Mouse (Mus musculus): ENCODE measurements around the gene 4930539E08Rik. TPM values are rescaled to one million over a fixed set of nuclear protein-coding genes. Genes with fewer than 3 reads are reported as not detected.

4930539E08Rik gene
- 1 to 10 TPM; 3.0 to 6.7 TPM for total RNA-seq (2021)

- DNase-seq, result no peak
- intact Hi-C loops (cut with DNase I), result no loop called here
Observed at GRCm38 (mm10) chr17:28915060-28915628, at the start of gene 4930539E08Rik. Gene 4930539E08Rik (minus strand): TSS chr17:28915324.

- intact Hi-C loops (cut with DNase I), result no loop called here
- no peak for DNase-seq
Observed at GRCm38 (mm10) chr17:28961596-28961995, 46.5 kb upstream of the 4930539E08Rik start.

- DNase-seq, result no peak
- intact Hi-C loops (cut with DNase I), result no loop called here
Observed at GRCm38 (mm10) chr17:28960597-28960996, 45.5 kb upstream of the 4930539E08Rik start.

GRCm38 (mm10) chr17:28954416-28954815 is 39.3 kb upstream of the 4930539E08Rik start:
- no peak for DNase-seq
- intact Hi-C loops (cut with DNase I), result no loop called here

GRCm38 (mm10) chr17:28953251-28953650 is 38.1 kb upstream of the 4930539E08Rik start:
- no peak for DNase-seq
- intact Hi-C loops (cut with DNase I), result no loop called here

- intact Hi-C loops (cut with DNase I), result no loop called here
Observed at GRCm38 (mm10) chr17:28951831-28952799, 37.0 kb upstream of the 4930539E08Rik start, which contains the start of gene Kctd20. Gene Kctd20 (plus strand): TSS chr17:28951950.

GRCm38 (mm10) chr17:28950751-28951150 is 35.6 kb upstream of the 4930539E08Rik start:
- no peak for DNase-seq
- intact Hi-C loops (cut with DNase I), result no loop called here

More at GRCm38 (mm10) chr17:28951831-28952799, 37.0 kb upstream of the 4930539E08Rik start, which contains the start of gene Kctd20:
- DNase-seq, result peak; percentile 93

- DNase-seq, result no peak
- intact Hi-C loops (cut with DNase I), result no loop called here
Observed at GRCm38 (mm10) chr17:28948661-28949060, 33.5 kb upstream of the 4930539E08Rik start.

- intact Hi-C loops (cut with DNase I), result no loop called here
- no peak for DNase-seq
Observed at GRCm38 (mm10) chr17:28947011-28947939, 32.2 kb upstream of the 4930539E08Rik start.

- intact Hi-C loops (cut with DNase I), result no loop called here
- no peak for DNase-seq
Observed at GRCm38 (mm10) chr17:28944481-28944880, 29.4 kb upstream of the 4930539E08Rik start.

GRCm38 (mm10) chr17:28943740-28944139 is 28.6 kb upstream of the 4930539E08Rik start, which contains the start of gene Pxt1:
Gene Pxt1 (minus strand): TSS chr17:28943840.
- DNase-seq, result no peak
- intact Hi-C loops (cut with DNase I), result no loop called here

GRCm38 (mm10) chr17:28942101-28942500 is 27.0 kb upstream of the 4930539E08Rik start:
- intact Hi-C loops (cut with DNase I), result no loop called here
- no peak for DNase-seq

- intact Hi-C loops (cut with DNase I), result no loop called here
- peak; percentile 54 for DNase-seq
Observed at GRCm38 (mm10) chr17:28940776-28941555, 25.8 kb upstream of the 4930539E08Rik start.

- peak; percentile 64 for DNase-seq
- intact Hi-C loops (cut with DNase I), result no loop called here
Observed at GRCm38 (mm10) chr17:28936622-28937345, 21.7 kb upstream of the 4930539E08Rik start.

GRCm38 (mm10) chr17:28936133-28936532 is 21.0 kb upstream of the 4930539E08Rik start:
- intact Hi-C loops (cut with DNase I), result no loop called here
- DNase-seq, result no peak

GRCm38 (mm10) chr17:28934120-28934916 is 19.2 kb upstream of the 4930539E08Rik start:
- intact Hi-C loops (cut with DNase I), result no loop called here
- DNase-seq, result no peak

GRCm38 (mm10) chr17:28932274-28932673 is 17.1 kb upstream of the 4930539E08Rik start:
- DNase-seq, result no peak
- intact Hi-C loops (cut with DNase I), result no loop called here
